Mouse (Mus musculus): Measurements from ENCODE around the gene Galr3.
A peak's percentile ranks its signal among the peaks of the same experiment; 100 is the strongest.

Galr3 gene

DNA sequence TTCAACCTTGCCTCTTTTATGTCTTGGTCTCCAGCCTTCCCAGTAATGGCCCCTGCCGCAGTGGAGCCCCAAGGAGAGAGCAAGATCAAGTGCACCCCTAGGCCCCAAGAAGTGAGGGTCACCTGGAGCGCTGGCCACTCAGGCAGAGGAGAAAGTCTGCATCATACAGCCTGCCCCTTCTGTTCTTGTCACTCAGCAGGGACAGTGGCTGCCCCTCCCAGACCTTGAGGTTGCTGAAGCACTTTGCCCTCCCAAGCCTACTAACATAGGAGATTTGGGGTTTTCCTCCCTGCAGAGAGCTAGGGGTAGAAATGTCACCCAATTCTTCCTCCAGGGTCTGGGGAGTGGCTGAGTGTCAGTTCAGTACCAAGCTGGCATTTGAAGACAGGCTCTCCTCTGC is 10.7 kb downstream of the Galr3 start:
- DNase-seq (ENCODE audit: low spot score in 2 of 2): no peak

DNA sequence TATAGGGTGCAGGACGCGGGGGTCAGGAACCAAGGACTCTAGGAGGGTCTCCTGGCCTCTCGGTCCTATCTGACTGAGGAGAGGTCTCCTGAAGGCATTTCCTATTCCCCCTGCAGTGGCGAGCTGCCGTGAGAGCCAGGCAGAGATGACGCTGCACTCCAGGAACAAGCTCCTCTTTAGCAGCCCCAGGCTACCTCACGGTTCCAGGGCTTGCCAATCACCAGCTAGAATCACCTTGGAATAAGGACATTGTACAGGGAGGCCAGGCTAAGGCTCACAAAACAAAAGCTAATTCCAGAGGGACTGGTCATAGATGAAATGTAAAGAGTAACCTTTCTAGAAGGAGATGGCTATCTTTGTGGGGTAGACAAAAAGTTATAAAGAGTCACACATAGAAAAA is 14.9 kb downstream of the Galr3 start:
- no peak for DNase-seq (ENCODE audit: low spot score in 2 of 2)

GRCm38 (mm10) chr15:79057850-79058249 is 16.2 kb downstream of the Galr3 start:
- peak in 1 of 2 experiments; percentile 41 for DNase-seq (ENCODE audit: low spot score in 2 of 2)

DNA sequence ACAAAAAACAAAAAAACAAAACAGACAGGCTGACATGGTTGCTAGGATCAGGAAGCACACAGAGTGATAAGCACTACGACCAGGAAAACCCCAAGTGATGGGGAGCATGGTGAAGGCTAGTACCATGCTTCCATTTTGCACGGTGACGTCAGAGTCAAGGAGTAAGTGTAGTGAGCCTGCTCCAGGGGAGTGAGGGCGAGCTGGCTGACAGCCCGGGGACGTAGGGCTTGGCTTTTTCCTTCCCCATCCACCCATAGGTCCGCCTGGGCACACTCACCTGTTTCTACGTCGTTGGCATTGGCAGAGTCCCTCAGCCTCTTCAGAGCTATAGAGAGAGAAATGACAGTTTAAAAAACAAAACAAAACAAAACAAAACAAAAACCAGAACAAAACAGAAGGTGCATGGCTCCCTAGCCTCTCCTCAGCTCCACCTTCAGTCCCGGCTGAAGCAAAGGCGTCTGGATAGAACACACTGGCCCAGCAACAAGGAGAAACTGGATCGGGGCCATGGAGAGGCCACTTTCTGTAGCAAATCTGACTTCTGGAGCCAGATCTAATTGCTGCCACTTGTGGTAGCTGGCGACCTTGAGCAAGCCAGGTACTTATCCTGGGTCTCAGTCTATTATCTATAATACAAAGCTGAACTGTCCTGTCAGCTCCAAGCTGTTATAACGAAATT is 19.3 kb downstream of the Galr3 start:
- no peak for DNase-seq (ENCODE audit: low spot score in 2 of 2)

DNA sequence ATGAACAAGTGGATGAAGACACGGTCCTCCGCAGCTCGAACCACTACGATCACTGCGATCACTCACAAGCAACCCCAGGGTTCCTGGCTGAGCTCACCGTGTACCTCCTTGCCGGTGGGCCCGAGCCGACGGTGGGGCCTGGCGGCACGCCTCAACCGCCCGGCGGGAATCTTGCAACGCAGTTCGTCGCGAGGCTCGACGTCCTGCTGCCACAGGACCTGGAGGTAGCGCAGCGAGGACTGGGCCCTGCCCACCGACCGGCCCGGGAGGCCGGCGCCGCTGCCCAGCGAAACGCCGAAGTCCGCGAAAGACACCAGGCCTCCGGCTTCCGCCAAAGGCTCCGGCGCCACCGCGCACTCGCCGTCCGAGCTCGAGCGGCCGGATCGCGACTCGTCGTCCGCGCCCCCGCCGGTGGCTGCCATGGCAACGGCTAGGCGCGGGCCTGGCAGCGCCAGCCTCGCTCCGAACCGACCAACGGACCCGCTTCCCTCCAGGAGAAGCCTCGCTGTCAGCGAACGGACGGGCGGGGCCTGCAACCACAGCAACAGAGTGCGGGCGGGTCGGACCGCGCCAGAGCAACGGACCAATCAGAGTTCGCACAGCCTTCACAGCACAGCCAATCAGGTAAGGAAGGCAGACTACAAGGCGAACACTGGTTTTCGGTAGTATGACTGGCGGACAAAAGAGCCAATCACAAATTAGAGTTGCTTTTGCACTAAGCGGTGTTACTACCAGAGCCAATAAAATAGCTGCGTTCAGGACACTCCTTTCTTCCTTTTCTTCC is 20.9 kb downstream of the Galr3 start, which contains the start of gene Ankrd54:
Gene Ankrd54, minus strand, starts transcription at position 518 of the 784 bp plus-strand sequence.
- DNase-seq (ENCODE audit: low spot score in 2 of 2): peak; percentile 96 to 97

GRCm38 (mm10) chr15:79063160-79063740 is 21.6 kb downstream of the Galr3 start:
- DNase-seq (ENCODE audit: low spot score in 2 of 2): no peak

GRCm38 (mm10) chr15:79065086-79065770 is 23.5 kb downstream of the Galr3 start:
- no peak for DNase-seq (ENCODE audit: low spot score in 2 of 2)

DNA sequence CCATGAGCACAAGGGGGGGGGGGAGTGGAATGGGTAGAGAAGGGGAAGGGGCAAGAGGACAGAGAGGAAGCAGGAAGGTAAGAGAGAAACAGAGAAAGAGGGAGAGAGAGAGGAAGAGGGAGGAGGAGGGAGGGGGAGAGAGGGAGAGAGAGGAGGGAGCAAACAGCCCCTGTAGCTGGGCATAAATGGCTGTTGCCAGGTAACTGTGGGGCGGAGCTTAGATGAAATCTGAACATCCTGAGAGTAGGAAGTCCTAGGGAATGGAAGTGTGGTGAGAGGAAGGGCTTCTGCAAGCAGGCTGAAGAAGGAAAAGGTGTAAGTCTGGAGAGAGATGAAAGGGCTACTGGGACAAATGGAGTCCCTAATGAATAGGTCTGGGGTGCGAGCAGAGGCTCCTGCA is 24.6 kb downstream of the Galr3 start:
- DNase-seq (ENCODE audit: low spot score in 2 of 2): no peak

GRCm38 (mm10) chr15:79067631-79068030 is 25.9 kb downstream of the Galr3 start:
- no peak for DNase-seq (ENCODE audit: low spot score in 2 of 2)

GRCm38 (mm10) chr15:79068416-79068815 is 26.7 kb downstream of the Galr3 start:
- no peak for DNase-seq (ENCODE audit: low spot score in 2 of 2)

GRCm38 (mm10) chr15:79071117-79072039 is 29.7 kb downstream of the Galr3 start:
- DNase-seq (ENCODE audit: low spot score in 2 of 2): no peak

DNA sequence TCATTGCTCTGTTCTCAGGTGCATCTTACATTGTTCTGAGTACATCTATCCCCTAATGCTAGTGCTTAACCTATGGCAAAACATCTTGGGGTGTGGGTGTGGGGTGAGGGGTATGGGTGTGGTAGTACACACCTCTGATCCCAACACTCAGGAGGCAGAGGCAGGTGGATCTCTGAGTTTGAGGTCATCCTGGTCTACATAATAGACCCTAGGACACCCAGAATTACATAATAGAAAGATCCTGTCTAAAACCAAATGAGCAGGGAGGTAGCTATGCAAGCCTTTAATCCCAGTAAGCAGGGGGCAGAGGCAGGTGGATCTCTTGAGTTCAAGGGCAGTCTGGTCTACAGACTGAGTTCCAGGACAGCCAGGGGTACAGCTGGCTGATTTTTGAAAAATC is 32.1 kb downstream of the Galr3 start:
- DNase-seq (ENCODE audit: low spot score in 2 of 2): no peak

DNA sequence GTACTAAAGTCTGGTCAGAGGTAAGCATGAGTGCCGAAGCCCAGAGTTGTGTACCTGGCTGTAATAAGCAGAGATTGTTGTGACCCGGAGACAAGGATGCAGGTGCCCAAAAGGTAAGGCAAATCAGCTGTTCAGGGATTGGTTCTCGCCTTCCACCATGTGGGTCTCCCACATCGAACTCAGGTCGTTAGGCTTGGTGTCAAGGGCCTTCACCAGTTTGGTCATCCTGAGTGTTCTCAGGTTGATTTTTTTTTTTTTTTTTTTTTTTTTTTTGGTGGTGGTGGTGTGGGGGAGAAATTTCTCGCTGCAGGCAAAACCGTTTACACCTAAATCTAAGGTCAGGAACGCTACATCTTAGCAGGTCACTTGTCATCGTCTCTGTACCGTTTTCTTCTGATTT is 32.8 kb downstream of the Galr3 start:
- DNase-seq (ENCODE audit: low spot score in 2 of 2): no peak

GRCm38 (mm10) chr15:79074913-79075532 is 33.3 kb downstream of the Galr3 start, which contains the start of gene Eif3l:
Gene Eif3l (plus strand): TSS chr15:79075179.
- DNase-seq (ENCODE audit: low spot score in 2 of 2): peak; percentile 84 to 92

- DNase-seq (ENCODE audit: low spot score in 2 of 2): no peak
Measured at GRCm38 (mm10) chr15:79075658-79076365, 34.1 kb downstream of the Galr3 start.

GRCm38 (mm10) chr15:79079567-79079966 is 37.9 kb downstream of the Galr3 start:
- DNase-seq (ENCODE audit: low spot score in 2 of 2): no peak

DNA sequence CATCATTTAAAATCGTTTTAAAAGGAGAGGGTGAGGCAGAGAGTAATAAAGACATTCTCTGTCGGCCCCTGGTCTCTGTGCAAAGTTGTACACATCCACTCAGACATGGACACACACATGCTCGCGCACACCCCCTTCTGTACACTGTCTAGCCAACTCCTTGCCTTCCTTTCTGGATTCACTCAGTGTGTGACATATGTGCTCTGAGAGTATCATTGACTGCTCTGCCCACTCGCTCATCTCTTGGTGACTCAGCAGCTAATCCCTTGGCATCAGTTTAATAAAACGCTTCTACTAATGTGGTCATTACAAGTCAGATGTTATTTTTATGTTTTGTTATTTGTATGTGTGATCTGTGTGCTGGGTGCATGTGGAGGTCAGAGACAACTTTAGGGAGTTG is 50.6 kb downstream of the Galr3 start:
- no peak for DNase-seq (ENCODE audit: low spot score in 2 of 2)

All from spleen, postnatal 4 days (tissue).